Mouse (Mus musculus) macrophage (primary cell): ENCODE data around the gene Mob3c. TPM values are rescaled to one million over a fixed set of nuclear protein-coding genes. Genes with fewer than 3 reads are reported as not detected.

ENCODE experiments used
- H3K27ac ChIP-seq: fragments of 350-480 bp; formaldehyde crosslinking; 2 replicates; pipeline ENCODE4 v1.9.0; 2021
- H3K36me3 ChIP-seq: fragments of 350-480 bp; formaldehyde crosslinking; 2 replicates; pipeline ENCODE4 v1.9.0; 2021; ENCODE audit errors: inconsistent target
- H3K4me3 ChIP-seq: fragments of 350-480 bp; formaldehyde crosslinking; 2 replicates; pipeline ENCODE4 v1.9.0; 2021; ENCODE audit errors: inconsistent target
- H3K79me2 ChIP-seq: fragments of 350-480 bp; formaldehyde crosslinking; 2 replicates; pipeline ENCODE4 v1.9.0; 2021; ENCODE audit errors: inconsistent target
- WGBS: methylation state at CpG from one replicate; pipeline ENCODE4 v1.1.7; 2026; ENCODE audit warnings: inconsistent platforms; ENCODE audit not compliant: missing documents; 5-methylcytosine and 5-hydroxymethylcytosine counted together
- polyA plus RNA-seq: library from polyadenylated mRNA; stranded (reverse); fragments of 250-400 nt; gene quantifications from 3 replicates; pipeline ENCODE4 v1.2.4, GENCODE M21; 2018; ENCODE audit warnings: inconsistent platforms
- total RNA-seq, 78 experiments: library from RNA; depleted of rRNA; stranded (reverse); fragments of 250-400 nt; gene quantifications; 1 replicate in 9 of 78; 2 replicates in 24 of 78; 3 replicates in 43 of 78; 4 replicates in 2 of 78; pipeline ENCODE4 v1.2.4; 2018; ENCODE audit warnings: inconsistent platforms in 56 of 78

Gene Mob3c
- total RNA-seq (2018; cell fraction: chromatin; rRNA removed) = 100 to 1,000 TPM in 22 of 26 experiments, 10 to 100 TPM in 4; 81.4 to 234 (median 122) TPM
- total RNA-seq (2018; cell fraction: cytosol; rRNA removed) = 10 to 100 TPM; 24.1 to 64.9 (median 31.5) TPM
- total RNA-seq (2018; cell fraction: nucleus; rRNA removed) = 100 to 1,000 TPM in 18 of 26 experiments, 10 to 100 TPM in 8; 66.0 to 229 (median 125) TPM
- 16.6 to 27.7 TPM (median 23.8 TPM) in 3 replicates for polyA plus RNA-seq

- H3K4me3 ChIP-seq = peak within 1 kb of the TSS; percentile 53
- peak within 1 kb of the TSS; percentile 74 for H3K27ac ChIP-seq
- WGBS = under 1% methylated on average over 57 of the region's 57 CpGs
- peaks cover 47% of the 10 kb centered on the region for H3K79me2 ChIP-seq
- H3K36me3 ChIP-seq = peaks cover 18% of the 10 kb centered on the region
These were observed at the start of gene Mob3c for GRCm38 (mm10) chr4:115827888-115828571. Mob3c (plus strand) TSS chr4:115828092.

GRCm38 (mm10) chr4:115780269-115780668, 47.6 kb upstream of the Mob3c start:
- 77% methylated on average over 6 of the region's 6 CpGs for WGBS
- H3K79me2 ChIP-seq = no peaks in the 10 kb centered on the region
- H3K4me3 ChIP-seq = no peak overlapping the region
- no peak overlapping the region for H3K27ac ChIP-seq
- H3K36me3 ChIP-seq = no peaks in the 10 kb centered on the region; the same call in 1 of the 2 replicates

- 84% methylated on average over 3 of the region's 3 CpGs for WGBS
- Histone ChIP-seq H3K27ac (no peak within 1 kb of the TSS), H3K36me3 (no peaks in the 10 kb centered on the region; the same call in 1 of the 2 replicates), H3K4me3 (no peak within 1 kb of the TSS), H3K79me2 (no peaks in the 10 kb centered on the region; the same call in 1 of the 2 replicates)
These were observed 47.0 kb upstream of the Mob3c start, which contains the start of gene Tex38 for GRCm38 (mm10) chr4:115780918-115781317. Tex38 (minus strand) TSS chr4:115781018.

- H3K27ac ChIP-seq = no peak overlapping the region
- WGBS = 95% methylated on average over 5 of the region's 5 CpGs
- H3K4me3 ChIP-seq = no peak overlapping the region
- H3K36me3 ChIP-seq = no peaks in the 10 kb centered on the region; the same call in 1 of the 2 replicates
- no peaks in the 10 kb centered on the region; the same call in 1 of the 2 replicates for H3K79me2 ChIP-seq
These were observed 45.7 kb upstream of the Mob3c start for GRCm38 (mm10) chr4:115782026-115782805.

GRCm38 (mm10) chr4:115784769-115785510, 43.0 kb upstream of the Mob3c start, which contains the start of gene Atpaf1:
Atpaf1 (plus strand) TSS chr4:115784812.
- WGBS = under 1% methylated on average over 54 of the region's 69 CpGs
- peak within 1 kb of the TSS; percentile 50 for H3K4me3 ChIP-seq
- H3K36me3 ChIP-seq = peaks cover 4% of the 10 kb centered on the region; the same call in 1 of the 2 replicates
- H3K27ac ChIP-seq = no peak within 1 kb of the TSS
- no peaks in the 10 kb centered on the region; the same call in 1 of the 2 replicates for H3K79me2 ChIP-seq

GRCm38 (mm10) chr4:115785511-115786034, 42.3 kb upstream of the Mob3c start:
- WGBS = 57% methylated on average over 7 of the region's 7 CpGs
- peaks cover 7% of the 10 kb centered on the region for H3K36me3 ChIP-seq
- H3K27ac ChIP-seq = no peak overlapping the region
- H3K4me3 ChIP-seq = peak overlapping the region; percentile 50
- H3K79me2 ChIP-seq = no peaks in the 10 kb centered on the region; the same call in 1 of the 2 replicates

- H3K4me3 ChIP-seq = no peak overlapping the region
- H3K79me2 ChIP-seq = no peaks in the 10 kb centered on the region; the same call in 1 of the 2 replicates
- H3K36me3 ChIP-seq = peaks cover 24% of the 10 kb centered on the region
- WGBS = 97% methylated on average over 3 of the region's 3 CpGs
- H3K27ac ChIP-seq = no peak overlapping the region
These were observed 37.0 kb upstream of the Mob3c start for GRCm38 (mm10) chr4:115790864-115791263.

GRCm38 (mm10) chr4:115795360-115795759, 32.5 kb upstream of the Mob3c start:
- no peaks in the 10 kb centered on the region for H3K79me2 ChIP-seq
- H3K36me3 ChIP-seq = peaks cover 49% of the 10 kb centered on the region
- H3K27ac ChIP-seq = no peak overlapping the region
- H3K4me3 ChIP-seq = no peak overlapping the region
- WGBS = 96% methylated on average over 3 of the region's 3 CpGs

- H3K36me3 ChIP-seq = peaks cover 38% of the 10 kb centered on the region
- WGBS = 90% methylated on average over 3 of the region's 3 CpGs
- H3K79me2 ChIP-seq = no peaks in the 10 kb centered on the region
- H3K4me3 ChIP-seq = no peak overlapping the region
- no peak overlapping the region for H3K27ac ChIP-seq
These were observed 27.9 kb upstream of the Mob3c start for GRCm38 (mm10) chr4:115799981-115800380.

- 75% methylated on average over 2 of the region's 4 CpGs for WGBS
- Histone ChIP-seq H3K27ac (no peak overlapping the region), H3K36me3 (peaks cover 6% of the 10 kb centered on the region; the same call in 1 of the 2 replicates), H3K4me3 (no peak overlapping the region), H3K79me2 (no peaks in the 10 kb centered on the region)
These were observed 15.6 kb upstream of the Mob3c start for GRCm38 (mm10) chr4:115812326-115812725.

- H3K27ac ChIP-seq = no peak overlapping the region
- no peaks in the 10 kb centered on the region for H3K79me2 ChIP-seq
- H3K4me3 ChIP-seq = no peak overlapping the region
- WGBS = 95% methylated on average over 5 of the region's 5 CpGs
- peaks cover 6% of the 10 kb centered on the region; the same call in 1 of the 2 replicates for H3K36me3 ChIP-seq
These were observed 12.3 kb upstream of the Mob3c start for GRCm38 (mm10) chr4:115815606-115816005.

- H3K36me3 ChIP-seq = no peaks in the 10 kb centered on the region
- H3K4me3 ChIP-seq = no peak overlapping the region
- H3K79me2 ChIP-seq = no peaks in the 10 kb centered on the region
- WGBS = 96% methylated on average over 3 of the region's 3 CpGs
- H3K27ac ChIP-seq = no peak overlapping the region
These were observed 7.7 kb upstream of the Mob3c start for GRCm38 (mm10) chr4:115820199-115820598.

- Histone ChIP-seq H3K79me2 (no peaks in the 10 kb centered on the region), H3K36me3 (no peaks in the 10 kb centered on the region), H3K4me3 (no peak overlapping the region), H3K27ac (no peak overlapping the region)
- WGBS = 94% methylated on average over 3 of the region's 3 CpGs
These were observed 6.9 kb upstream of the Mob3c start for GRCm38 (mm10) chr4:115820944-115821343.

- Histone ChIP-seq H3K4me3 (no peak overlapping the region), H3K79me2 (no peaks in the 10 kb centered on the region), H3K36me3 (no peaks in the 10 kb centered on the region), H3K27ac (no peak overlapping the region)
These were observed 6.5 kb upstream of the Mob3c start for GRCm38 (mm10) chr4:115821431-115821830.
